Comparison of ENCODE assay signal across 15 mouse cellular contexts in the genomic region with DNA sequence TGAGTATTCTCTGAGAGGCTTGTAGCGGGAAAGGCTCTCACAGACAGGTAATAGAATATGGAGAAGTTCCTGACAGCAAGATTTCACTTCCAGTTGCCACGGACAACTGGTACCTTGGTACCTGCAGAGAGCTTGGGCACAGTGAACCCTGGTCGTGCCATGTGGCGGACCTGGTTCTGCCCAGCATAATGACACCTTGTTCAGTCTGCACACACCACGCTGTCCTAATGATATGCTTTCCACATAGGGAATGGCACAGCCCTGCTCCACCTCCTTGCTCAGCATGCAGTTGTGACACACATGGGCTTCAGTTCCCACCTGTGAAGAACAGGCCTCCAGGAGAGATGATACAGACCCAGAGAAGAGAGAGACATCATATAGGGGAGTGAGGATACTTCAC.
"Had no signal": no experiment of that assay in that cellular context is flagged by ENCODE, and none has a peak within 500 bp of the region (broad histone marks: within the 10 kb centered on the region; RNA-seq: fewer than 3 reads in every experiment).

No protein-coding gene starts in this region.

- H3K27me3 ChIP-seq: limb, embryonic 15.5 days; liver, embryonic 12.5 days; neural tube, embryonic 12.5 days; stomach, embryonic 15.5 days had no signal

- DNase-seq: kidney, adult 18-20 months; kidney, postnatal 10 days; kidney, postnatal 4 days; layer of hippocampus, postnatal 36 days; lung, embryonic 14.5 days; lung, postnatal 10 days; lung, postnatal 4 days; right cerebral cortex, postnatal 14 days; thymus, adult 2 months; thymus, postnatal 25 days had no signal

- H3K9me3 ChIP-seq: limb, embryonic 15.5 days; liver, embryonic 12.5 days; neural tube, embryonic 12.5 days; stomach, embryonic 15.5 days had no signal

- H3K9ac ChIP-seq: limb, embryonic 15.5 days; liver, embryonic 12.5 days; lung, embryonic 14.5 days; neural tube, embryonic 12.5 days; stomach, embryonic 15.5 days had no signal

- H3K36me3 ChIP-seq: limb, embryonic 15.5 days; liver, embryonic 12.5 days; stomach, embryonic 15.5 days had no signal

- H3K4me3 ChIP-seq: limb, embryonic 15.5 days; liver, embryonic 12.5 days; myocyte; neural tube, embryonic 12.5 days; stomach, embryonic 15.5 days had no signal

- H3K27ac ChIP-seq: limb, embryonic 15.5 days; liver, embryonic 12.5 days; neural tube, embryonic 12.5 days; stomach, embryonic 15.5 days had no signal

- H3K4me2 ChIP-seq: limb, embryonic 15.5 days; liver, embryonic 12.5 days; lung, embryonic 14.5 days; neural tube, embryonic 12.5 days; stomach, embryonic 15.5 days had no signal

- H3K4me1 ChIP-seq: limb, embryonic 15.5 days; liver, embryonic 12.5 days; neural tube, embryonic 12.5 days; stomach, embryonic 15.5 days had no signal

- ATAC-seq: liver, embryonic 12.5 days had no signal
